In the genomic region with DNA sequence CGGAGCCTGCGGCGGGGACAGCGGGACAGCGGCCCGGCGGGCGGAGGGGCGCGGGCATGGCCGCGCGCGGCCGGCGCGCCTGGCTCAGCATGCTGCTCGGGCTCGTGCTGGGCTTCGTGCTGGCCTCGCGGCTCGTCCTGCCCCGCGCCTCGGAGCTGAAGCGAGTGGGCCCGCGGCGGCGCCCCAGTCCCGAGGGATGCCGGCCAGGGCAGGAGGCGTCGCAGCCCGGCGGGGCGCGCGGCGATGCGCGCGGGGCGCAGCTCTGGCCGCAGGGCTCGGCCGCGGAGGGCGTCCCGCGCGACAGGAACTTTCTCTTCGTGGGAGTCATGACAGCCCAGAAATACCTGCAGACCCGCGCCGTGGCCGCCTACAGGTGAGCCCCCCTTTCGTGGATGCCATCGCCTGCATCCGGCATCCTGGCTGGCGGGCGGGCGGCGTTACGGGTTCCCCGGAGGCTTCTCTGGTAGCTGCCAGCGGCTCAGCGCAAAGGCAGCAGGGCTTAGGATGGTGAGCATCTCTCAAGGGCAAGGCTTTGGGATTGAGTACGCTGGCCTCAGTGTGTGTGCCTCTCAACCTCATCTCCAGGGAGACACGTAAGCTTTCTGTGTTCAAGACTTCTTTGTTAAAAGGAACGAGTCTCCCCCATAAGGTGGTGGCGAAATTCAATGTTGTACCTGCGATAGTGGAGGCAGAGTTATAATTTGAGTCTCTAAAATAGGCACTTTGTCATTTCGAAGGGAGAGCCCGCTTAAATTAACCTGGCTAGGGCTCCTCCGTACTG, we compare ENCODE assay signal across 7 mouse cellular contexts. TPM values are rescaled to one million over a fixed set of nuclear protein-coding genes. Genes with fewer than 3 reads are reported as not detected.
A peak's percentile ranks its signal among the peaks of the same experiment; 100 is the strongest.
DNase-seq lines count a peak whose midpoint lies in the region; ATAC-seq lines count a peak whose summit lies in the region.

No protein-coding gene starts in this region.

- peak; percentile 43 for ATAC-seq in CD4-positive, CD25-positive, alpha-beta regulatory T cell, adult 4 months
- ATAC-seq in midbrain, embryonic 13.5 days = peak; percentile 72

- peak overlapping the region; percentile 95 for H3K27ac ChIP-seq in midbrain, embryonic 13.5 days

- peak overlapping the region; percentile 97 for H3K9ac ChIP-seq in midbrain, embryonic 13.5 days (replicated peaks)

- peak overlapping the region; percentile 93 for H3K4me3 ChIP-seq in midbrain, embryonic 13.5 days (replicated peaks)

- no peaks in the 10 kb centered on the region for H3K36me3 ChIP-seq in midbrain, embryonic 13.5 days

- peaks cover 9% of the 10 kb centered on the region; the same call in 1 of the 2 replicates for H3K27me3 ChIP-seq in midbrain, embryonic 13.5 days

- H3K4me2 ChIP-seq in midbrain, embryonic 13.5 days (replicated peaks) = peak overlapping the region; percentile 95

- intact Hi-C loops in gastrocnemius, postnatal 36 days (cut with DNase I) = no loop called here

- whole genome bisulfite sequencing in midbrain, embryonic 13.5 days = under 1% methylated on average over 72 of the region's 77 CpGs

- H3K4me1 ChIP-seq in midbrain, embryonic 13.5 days (replicated peaks) = peaks cover 45% of the 10 kb centered on the region

- H3K9me3 ChIP-seq in midbrain, embryonic 13.5 days = no peaks in the 10 kb centered on the region

- DNase-seq in MN1 (ENCODE audit: low spot score) = peak; percentile 64
- peak; percentile 66 to 70 for DNase-seq in cerebellum, postnatal 25 days
- peak; percentile 20 to 23 for DNase-seq in gastrocnemius, postnatal 36 days
- DNase-seq in kidney, postnatal 4 days = peak; percentile 54 to 74
- peak; percentile 49 to 52 for DNase-seq in spleen, postnatal 36 days (ENCODE audit: low spot score in 2 of 2)

RNA-seq across cellular contexts. Expression of a gene that starts 0.7 kb away (rescaled TPM):
- polyA plus RNA-seq in CD4-positive, CD25-positive, alpha-beta regulatory T cell, adult 4 months (2017; shearing (Covaris generic)) = 10 to 100 TPM in 1 of 2 experiments, 1 to 10 TPM in 1; 7.4 to 10.6 TPM
- 1 to 10 TPM; 2.9 to 3.4 TPM for total RNA-seq in gastrocnemius, postnatal 36 days (2021)
- polyA plus RNA-seq in midbrain, embryonic 13.5 days (2015; fragmentation: Nextera tagmentation; extraction: Ambion mirVana) = 11.1 and 11.8 TPM in 2 replicates

RNA-seq across cellular contexts. Expression of a gene that starts 30.6 kb away (rescaled TPM):
- 100 to 1,000 TPM; 176 to 177 TPM for polyA plus RNA-seq in CD4-positive, CD25-positive, alpha-beta regulatory T cell, adult 4 months (2017; shearing (Covaris generic))
- 10 to 100 TPM; 20.3 to 28.4 TPM for total RNA-seq in gastrocnemius, postnatal 36 days (2021)
- 79.1 and 82.7 TPM in 2 replicates for polyA plus RNA-seq in midbrain, embryonic 13.5 days (2015; fragmentation: Nextera tagmentation; extraction: Ambion mirVana)

RNA-seq across cellular contexts. Expression of a gene that starts 51.2 kb away (rescaled TPM):
- polyA plus RNA-seq in CD4-positive, CD25-positive, alpha-beta regulatory T cell, adult 4 months (2017; shearing (Covaris generic)) = 100 to 1,000 TPM; 120 to 121 TPM
- total RNA-seq in gastrocnemius, postnatal 36 days (2021) = 10 to 100 TPM; 16.8 to 19.0 TPM
- 159 and 165 TPM in 2 replicates for polyA plus RNA-seq in midbrain, embryonic 13.5 days (2015; fragmentation: Nextera tagmentation; extraction: Ambion mirVana)

Comparison
In these comparisons a context has a peak if more than half of its experiments do, and no peak if none do; other contexts are left out.
1. Peak in every context shown above with its lines: DNase-seq, ATAC-seq, H3K4me3 ChIP-seq and H3K27ac ChIP-seq.